Comparison of ENCODE assay signal across 20 mouse cellular contexts in the genomic region with DNA sequence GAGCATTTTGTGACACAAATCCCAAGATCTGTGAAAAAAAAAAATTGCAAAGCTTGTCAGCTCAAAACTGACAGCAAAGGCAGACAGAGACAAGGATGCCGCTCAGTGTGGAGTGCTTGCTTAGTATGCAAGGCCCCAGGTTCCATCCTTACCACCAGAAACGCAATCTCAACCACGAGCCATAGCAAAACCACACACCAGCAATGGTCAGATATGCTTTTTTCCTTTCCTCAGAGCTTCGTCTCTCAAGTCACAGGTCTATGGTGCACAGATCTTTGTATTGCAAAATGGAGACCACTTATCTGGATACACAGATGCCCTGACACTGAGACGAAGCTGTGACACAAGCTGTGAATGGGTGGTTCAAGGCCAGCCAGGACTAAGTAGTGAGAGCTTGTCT. TPM values are rescaled to one million over a fixed set of nuclear protein-coding genes. Genes with fewer than 3 reads are reported as not detected.
DNase-seq lines count a peak whose midpoint lies in the region; ATAC-seq and TF ChIP-seq lines count a peak whose summit lies in the region.
"Had no signal": no experiment of that assay in that cellular context is flagged by ENCODE, and none has a peak within 500 bp of the region (broad histone marks: within the 10 kb centered on the region; RNA-seq: fewer than 3 reads in every experiment).

No protein-coding gene starts in this region.

- DNase-seq in liver, embryonic 11.5 days (ENCODE audit: low spot score), result no peak
- DNase-seq in CH12.LX (ENCODE audit: extremely low read depth), result no peak
- DNase-seq in hindbrain, embryonic 10.5 days (ENCODE audit: low spot score), result no peak
- no peak for DNase-seq in adrenal gland, adult 18-20 months (ENCODE audit: low spot score in 2 of 2)
- DNase-seq: adrenal gland, adult 8-10 months; cerebellum, adult 18-20 months; cerebellum, postnatal 25 days; gastrocnemius, postnatal 14 days; kidney, postnatal 25 days; right cerebral cortex, postnatal 14 days had no signal

- no peaks in the 10 kb centered on the region for H3K9me3 ChIP-seq in liver, embryonic 15.5 days (replicated peaks)
- no peaks in the 10 kb centered on the region for H3K9me3 ChIP-seq in liver, embryonic 11.5 days (ENCODE audit: control insufficient read depth, low read length)
- peaks cover 14% of the 10 kb centered on the region for H3K9me3 ChIP-seq in CH12.LX (replicated peaks; ENCODE audit: low read length)
- no peaks in the 10 kb centered on the region for H3K9me3 ChIP-seq in embryonic facial prominence, embryonic 12.5 days
- peaks cover 6% of the 10 kb centered on the region; the same call in 1 of the 2 replicates for H3K9me3 ChIP-seq in hindbrain, embryonic 10.5 days
- no peaks in the 10 kb centered on the region for H3K9me3 ChIP-seq in forebrain, embryonic 16.5 days (ENCODE audit: control insufficient read depth, low read length)
- H3K9me3 ChIP-seq: forebrain, embryonic 13.5 days; neural tube, embryonic 13.5 days had no signal

- no peak for ATAC-seq in liver, embryonic 15.5 days (ENCODE audit: insufficient read depth)
- ATAC-seq in liver, embryonic 11.5 days (replicated peaks; ENCODE audit: low FRiP score), result no peak
- ATAC-seq in embryonic facial prominence, embryonic 12.5 days (ENCODE audit: insufficient number of reproducible peaks, insufficient read depth, low FRiP score, low TSS enrichment), result no peak
- peak; percentile 21 for ATAC-seq in megakaryocyte progenitor cell, adult 5-6 weeks (replicated peaks; ENCODE audit: poor library complexity)
- ATAC-seq in forebrain, embryonic 16.5 days, result no peak
- ATAC-seq: forebrain, embryonic 13.5 days had no signal

- no peak for TF ChIP-seq POLR2A in CH12.LX (IDR thresholded peaks at IDR 0.05; ENCODE audit: low read depth, low read length)

- 20% methylated on average over 5 of the region's 5 CpGs for WGBS in liver, embryonic 15.5 days (ENCODE audit: insufficient replicate concordance)
- WGBS in liver, embryonic 11.5 days, result 51% methylated on average over 5 of the region's 5 CpGs
- 75% methylated on average over 5 of the region's 5 CpGs for WGBS in embryonic facial prominence, embryonic 12.5 days
- WGBS in hindbrain, embryonic 10.5 days, result 74% methylated on average over 5 of the region's 5 CpGs
- WGBS in forebrain, embryonic 16.5 days, result 82% methylated on average over 5 of the region's 5 CpGs

- no peaks in the 10 kb centered on the region for H3K36me3 ChIP-seq in liver, embryonic 15.5 days (replicated peaks)
- no peaks in the 10 kb centered on the region for H3K36me3 ChIP-seq in liver, embryonic 11.5 days (ENCODE audit: control insufficient read depth, insufficient read depth, low read length)
- no peaks in the 10 kb centered on the region for H3K36me3 ChIP-seq in CH12.LX (replicated peaks in 1 of 2; ENCODE audit: control insufficient read depth in 1 of 2, insufficient read depth in 1 of 2, low read length in 1 of 2)
- H3K36me3 ChIP-seq in embryonic facial prominence, embryonic 12.5 days, result no peaks in the 10 kb centered on the region
- no peaks in the 10 kb centered on the region for H3K36me3 ChIP-seq in hindbrain, embryonic 10.5 days
- no peaks in the 10 kb centered on the region for H3K36me3 ChIP-seq in forebrain, embryonic 16.5 days (ENCODE audit: control insufficient read depth, insufficient read depth)
- H3K36me3 ChIP-seq: hindbrain, embryonic 12.5 days; midbrain, embryonic 12.5 days; neural tube, embryonic 13.5 days had no signal

- TF ChIP-seq EP300 in CH12.LX (IDR thresholded peaks at IDR 0.05; ENCODE audit: low read length), result no peak

- in situ Hi-C loops in CH12.LX (cut with MboI; ENCODE audit: low pct_ligation_motif_present, low pct_unique_long_range_greater_than_20kb, low sequenced_read_pairs), result no loop called here

- no peak overlapping the region for H3K4me2 ChIP-seq in liver, embryonic 15.5 days
- H3K4me2 ChIP-seq in liver, embryonic 11.5 days, result no peak overlapping the region
- H3K4me2 ChIP-seq in CH12.LX (ENCODE audit: insufficient read depth, low read depth, poor library complexity, severe bottlenecking), result peak overlapping the region; percentile 48; the same call in 1 of the 2 replicates
- no peak overlapping the region for H3K4me2 ChIP-seq in embryonic facial prominence, embryonic 12.5 days (replicated peaks)
- no peak overlapping the region for H3K4me2 ChIP-seq in forebrain, embryonic 16.5 days (ENCODE audit: low read length)
- H3K4me2 ChIP-seq: forebrain, embryonic 13.5 days; hindbrain, embryonic 12.5 days; midbrain, embryonic 12.5 days; neural tube, embryonic 13.5 days had no signal

- no peak for TF ChIP-seq CTCF in CH12.LX (conservative IDR thresholded peaks at IDR 0.05 in 1 of 2, IDR thresholded peaks at IDR 0.05 in 1 of 2; ENCODE audit: low read depth in 2 of 2, low read length in 2 of 2)

- H3K4me3 ChIP-seq in liver, embryonic 15.5 days (replicated peaks), result no peak overlapping the region
- H3K4me3 ChIP-seq in liver, embryonic 11.5 days (ENCODE audit: low read depth, low read length), result no peak overlapping the region
- no peak overlapping the region for H3K4me3 ChIP-seq in CH12.LX (replicated peaks in 1 of 3; ENCODE audit: low read depth in 2 of 3, low read length in 2 of 3, poor library complexity in 1 of 3)
- no peak overlapping the region for H3K4me3 ChIP-seq in embryonic facial prominence, embryonic 12.5 days
- no peak overlapping the region for H3K4me3 ChIP-seq in hindbrain, embryonic 10.5 days
- no peak overlapping the region for H3K4me3 ChIP-seq in forebrain, embryonic 16.5 days (replicated peaks; ENCODE audit: low read length)
- H3K4me3 ChIP-seq: erythroblast, embryonic 14.5 days; forebrain, embryonic 13.5 days; hindbrain, embryonic 12.5 days; left cerebral cortex, adult 2 months; midbrain, embryonic 12.5 days; neural tube, embryonic 13.5 days had no signal

- no peaks in the 10 kb centered on the region for H3K79me2 ChIP-seq in CH12.LX (replicated peaks; ENCODE audit: control insufficient read depth, extremely low read depth, insufficient read depth, poor library complexity, severe bottlenecking)

- dilution Hi-C loops in CH12.LX (cut with MboI; ENCODE audit: extremely low pct_ligation_motif_present, extremely low pct_unique_long_range_greater_than_20kb, low sequenced_read_pairs), result no loop called here

- no peaks in the 10 kb centered on the region for H3K27me3 ChIP-seq in liver, embryonic 15.5 days
- H3K27me3 ChIP-seq in liver, embryonic 11.5 days (replicated peaks; ENCODE audit: control insufficient read depth, insufficient read depth, low read length), result no peaks in the 10 kb centered on the region
- H3K27me3 ChIP-seq in CH12.LX (replicated peaks), result no peaks in the 10 kb centered on the region
- no peaks in the 10 kb centered on the region for H3K27me3 ChIP-seq in embryonic facial prominence, embryonic 12.5 days
- H3K27me3 ChIP-seq in hindbrain, embryonic 10.5 days (ENCODE audit: insufficient read depth, poor library complexity, severe bottlenecking), result no peaks in the 10 kb centered on the region
- H3K27me3 ChIP-seq in forebrain, embryonic 16.5 days (replicated peaks; ENCODE audit: control insufficient read depth, insufficient read depth, low read length), result no peaks in the 10 kb centered on the region
- H3K27me3 ChIP-seq: forebrain, embryonic 13.5 days; hindbrain, embryonic 12.5 days; midbrain, embryonic 12.5 days; neural tube, embryonic 13.5 days had no signal

- H3K4me1 ChIP-seq in liver, embryonic 15.5 days (replicated peaks), result no peaks in the 10 kb centered on the region
- H3K4me1 ChIP-seq in liver, embryonic 11.5 days (replicated peaks; ENCODE audit: control insufficient read depth, insufficient read depth, low read length), result no peaks in the 10 kb centered on the region
- peaks cover 7 to 32% of the 10 kb centered on the region in 2 experiments; a peak in 3 of 4 replicates for H3K4me1 ChIP-seq in CH12.LX (ENCODE audit: control insufficient read depth in 1 of 2, insufficient read depth in 2 of 2)
- H3K4me1 ChIP-seq in embryonic facial prominence, embryonic 12.5 days, result no peaks in the 10 kb centered on the region; the same call in 1 of the 2 replicates
- H3K4me1 ChIP-seq in hindbrain, embryonic 10.5 days (replicated peaks), result peaks cover 4% of the 10 kb centered on the region; the same call in 1 of the 2 replicates
- H3K4me1 ChIP-seq in forebrain, embryonic 16.5 days (replicated peaks; ENCODE audit: control insufficient read depth, insufficient read depth, low read length), result no peaks in the 10 kb centered on the region
- H3K4me1 ChIP-seq: forebrain, embryonic 13.5 days; hindbrain, embryonic 12.5 days; midbrain, embryonic 12.5 days; neural tube, embryonic 13.5 days had no signal

- peak overlapping the region; percentile 33; the same call in 1 of the 2 replicates for H3K27ac ChIP-seq in liver, embryonic 15.5 days (replicated peaks)
- H3K27ac ChIP-seq in liver, embryonic 11.5 days (ENCODE audit: low read depth, low read length), result no peak overlapping the region
- H3K27ac ChIP-seq in CH12.LX (ENCODE audit: insufficient read depth, low read depth), result peak overlapping the region; percentile 48; the same call in 1 of the 2 replicates
- 0 out of 2 replicates have a peak overlapping the region, but pooled peaks have one; percentile 19 for H3K27ac ChIP-seq in embryonic facial prominence, embryonic 12.5 days
- H3K27ac ChIP-seq in hindbrain, embryonic 10.5 days, result no peak overlapping the region
- H3K27ac ChIP-seq in forebrain, embryonic 16.5 days (ENCODE audit: low read length), result no peak overlapping the region
- H3K27ac ChIP-seq: forebrain, embryonic 13.5 days; hindbrain, embryonic 12.5 days; left cerebral cortex, adult 2 months; midbrain, embryonic 12.5 days; neural tube, embryonic 13.5 days had no signal

- no peak for TF ChIP-seq RAD21 in CH12.LX (IDR thresholded peaks at IDR 0.05; ENCODE audit: low read depth, low read length)

- H3K9ac ChIP-seq in liver, embryonic 15.5 days, result no peak overlapping the region
- no peak overlapping the region for H3K9ac ChIP-seq in liver, embryonic 11.5 days (ENCODE audit: low read depth, low read length)
- H3K9ac ChIP-seq in CH12.LX (ENCODE audit: insufficient read depth, low read depth), result no peak overlapping the region
- H3K9ac ChIP-seq in embryonic facial prominence, embryonic 12.5 days, result no peak overlapping the region
- no peak overlapping the region for H3K9ac ChIP-seq in forebrain, embryonic 16.5 days (replicated peaks; ENCODE audit: low read depth, low read length)
- H3K9ac ChIP-seq: forebrain, embryonic 13.5 days; hindbrain, embryonic 12.5 days; midbrain, embryonic 12.5 days; neural tube, embryonic 13.5 days had no signal

RNA-seq across cellular contexts. Expression of gene Plbd1, which starts 28.8 kb away (rescaled TPM):
- polyA plus RNA-seq in liver, embryonic 15.5 days (2015; fragmentation: Nextera tagmentation; extraction: Ambion mirVana), result 12.1 and 15.0 TPM in 2 replicates
- 0.86 and 1.2 TPM in 2 replicates for polyA plus RNA-seq in liver, embryonic 11.5 days (2014; fragmentation: Nextera tagmentation; extraction: Ambion mirVana)
- not detected in 2 replicates for total RNA-seq in CH12.LX (2012; rRNA removed)
- not detected in 2 replicates for total RNA-seq in CH12.LX (2014; rRNA removed)
- polyA plus RNA-seq in CH12.LX (2012; ENCODE audit: insufficient read length, low read depth), result not detected in 2 replicates
- polyA plus RNA-seq in embryonic facial prominence, embryonic 12.5 days (2016; fragmentation: Nextera tagmentation; extraction: Ambion mirVana), result 2.2 and 2.5 TPM in 2 replicates
- 12.0 and 16.3 TPM in 2 replicates for total RNA-seq in megakaryocyte progenitor cell, adult 5-6 weeks (2015)
- total RNA-seq in megakaryocyte progenitor cell, adult 5-6 weeks (2017), result 10.5 and 10.8 TPM in 2 replicates
- polyA plus RNA-seq in hindbrain, embryonic 10.5 days (2016; fragmentation: Nextera tagmentation; extraction: Ambion mirVana), result 1.8 TPM in 2 replicates
- 10 to 100 TPM; 32.2 to 75.7 TPM for total RNA-seq in adrenal gland, adult 18-20 months (2021)
- polyA plus RNA-seq in forebrain, embryonic 16.5 days (2015; fragmentation: Nextera tagmentation; extraction: Ambion mirVana), result 0.46 and 0.75 TPM in 2 replicates

Comparison
In these comparisons a context has a peak if more than half of its experiments do, and no peak if none do; other contexts are left out.
1. H3K27ac ChIP-seq: peak in liver, embryonic 15.5 days (single experiment), CH12.LX (single experiment) and embryonic facial prominence, embryonic 12.5 days (single experiment); none in liver, embryonic 11.5 days (single experiment), hindbrain, embryonic 10.5 days (single experiment) and forebrain, embryonic 16.5 days (single experiment).